Mouse (Mus musculus) ZHBTc4 (cell line): Measurements from ENCODE around the gene Kazn.

ENCODE experiments used
- DNase-seq: peaks from one replicate; pipeline ENCODE4 v3.0.0-alpha.2; 2011; ENCODE audit warnings: low read depth, low spot score

Gene Kazn

GRCm38 (mm10) chr4:142059113-142059840 lies 179.9 kb downstream of the Kazn start:
- DNase-seq: no peak

GRCm38 (mm10) chr4:142057529-142058216 lies 181.5 kb downstream of the Kazn start:
- DNase-seq: peak; percentile 56

DNA sequence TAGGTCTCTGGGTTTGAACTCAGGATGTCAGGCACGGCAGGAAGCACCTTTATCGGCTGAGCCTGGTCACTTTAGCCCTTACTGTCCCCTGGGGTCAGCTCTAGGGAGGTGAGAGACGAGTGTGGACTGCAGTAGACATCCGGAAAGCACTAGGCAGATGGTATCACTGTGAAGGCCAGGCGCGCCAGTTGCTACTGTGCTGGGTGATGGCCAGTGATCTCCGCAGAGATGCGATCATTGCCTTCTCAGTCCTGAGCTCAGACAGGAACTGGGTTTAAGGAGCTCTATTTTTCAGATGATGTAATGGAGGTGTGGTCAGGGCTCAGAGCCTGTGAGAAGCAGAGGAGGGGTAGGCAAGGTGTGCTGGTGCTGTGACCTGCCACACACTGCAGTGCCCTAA lies 183.6 kb downstream of the Kazn start:
- no peak for DNase-seq

GRCm38 (mm10) chr4:142054580-142054979 lies 184.6 kb downstream of the Kazn start:
- DNase-seq: no peak

DNA sequence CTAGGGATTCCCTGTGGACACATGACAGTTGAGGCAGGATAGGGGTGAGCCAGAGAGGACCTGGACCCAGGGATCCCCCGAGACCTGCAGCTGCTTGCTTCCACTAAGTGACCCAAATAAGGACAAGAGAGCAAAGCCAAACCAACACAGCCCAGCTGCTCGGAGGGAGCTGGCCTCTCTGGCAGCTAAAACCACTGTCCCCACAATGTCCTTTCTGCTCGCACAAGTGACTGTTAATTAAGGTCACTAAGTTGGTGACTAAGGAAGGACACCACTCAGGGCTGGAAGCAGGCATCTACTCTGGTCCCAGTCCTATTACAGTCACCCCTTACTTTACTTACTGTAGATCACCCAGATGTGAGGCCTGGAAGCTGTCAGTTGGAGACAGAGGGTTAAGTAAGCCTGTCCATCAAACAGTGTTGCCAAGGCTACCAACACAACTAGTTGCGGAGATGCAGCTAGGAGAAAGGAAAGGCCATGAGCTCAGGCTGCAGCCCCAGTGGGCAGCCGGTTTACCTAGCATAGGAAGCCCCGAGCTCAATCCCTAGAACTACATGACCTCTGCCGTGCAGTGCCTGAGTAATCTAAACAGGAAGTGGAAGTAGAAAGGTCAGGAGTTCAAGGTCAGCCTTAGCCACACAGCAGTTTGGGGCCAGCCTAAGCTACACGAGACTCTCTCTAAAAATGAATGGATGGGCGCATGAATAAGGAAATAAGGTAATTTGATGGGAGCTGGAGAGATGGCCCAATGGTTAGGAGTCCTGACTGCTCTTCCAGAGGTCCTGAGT lies 185.3 kb downstream of the Kazn start:
- DNase-seq: peak; percentile 66

- DNase-seq: peak; percentile 59
Observed at GRCm38 (mm10) chr4:142053261-142053660, 185.9 kb downstream of the Kazn start.

GRCm38 (mm10) chr4:142052391-142053132 lies 186.6 kb downstream of the Kazn start:
- peak; percentile 80 for DNase-seq
